Mouse (Mus musculus) Muller cell, postnatal 12 days (primary cell): ENCODE results near the gene Map3k19.

ENCODE experiments used
- DNase-seq: peaks from one replicate; pipeline ENCODE4 v3.0.0-alpha.2; 2015; ENCODE audit errors: inconsistent ontology term

Gene Map3k19

GRCm38 (mm10) chr1:127854486-127855222, at the start of gene Map3k19:
TSS of gene Map3k19 (minus strand) at chr1:127855031.
- DNase-seq, result no peak

DNA sequence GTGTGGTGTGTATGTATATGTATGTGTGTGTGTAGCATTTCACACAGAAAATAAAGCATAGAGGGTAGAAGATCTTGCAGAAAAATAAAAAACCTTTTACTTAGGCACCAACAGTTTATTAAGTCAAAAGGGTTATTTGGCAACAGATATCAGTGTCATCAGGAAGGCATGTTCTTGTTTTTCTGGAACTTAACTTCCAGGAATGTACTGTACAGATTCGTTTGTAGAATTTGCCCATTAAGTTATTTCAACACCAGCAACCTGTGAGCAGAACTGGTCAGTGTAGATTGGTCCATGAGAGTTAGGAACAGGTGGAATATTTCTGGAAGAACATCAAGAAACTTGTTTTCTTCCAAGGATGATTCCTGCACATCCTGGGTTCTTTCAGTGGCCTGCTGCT, 44.6 kb upstream of the Map3k19 start:
- no peak for DNase-seq

- no peak for DNase-seq
Measured at GRCm38 (mm10) chr1:127869276-127869675, 14.4 kb upstream of the Map3k19 start.

GRCm38 (mm10) chr1:127868300-127869261, 13.8 kb upstream of the Map3k19 start, which contains the start of gene Rab3gap1:
TSS of gene Rab3gap1 (plus strand) at chr1:127868773.
- peak; percentile 93 for DNase-seq

GRCm38 (mm10) chr1:127863806-127864205, 9.0 kb upstream of the Map3k19 start:
- DNase-seq, result no peak

DNA sequence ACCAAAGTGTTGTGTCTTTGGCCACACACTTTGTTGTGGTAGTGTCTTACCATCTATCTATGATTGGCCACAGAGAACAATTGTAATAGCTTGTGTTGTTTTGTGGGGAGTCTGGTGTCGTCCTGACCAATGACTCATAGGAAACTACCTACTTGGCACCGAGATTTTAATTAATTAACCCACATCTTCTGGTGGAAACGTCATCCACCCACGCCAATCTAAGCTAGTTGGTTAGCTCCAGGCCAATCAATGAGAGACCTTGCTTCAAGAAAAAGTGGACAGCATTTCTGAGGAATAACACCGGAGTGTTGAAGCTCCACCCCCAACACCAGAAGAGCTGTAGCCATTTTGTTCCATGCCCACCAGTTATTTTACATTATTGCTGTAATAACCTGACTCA, 7.1 kb upstream of the Map3k19 start:
- peak; percentile 33 for DNase-seq

DNA sequence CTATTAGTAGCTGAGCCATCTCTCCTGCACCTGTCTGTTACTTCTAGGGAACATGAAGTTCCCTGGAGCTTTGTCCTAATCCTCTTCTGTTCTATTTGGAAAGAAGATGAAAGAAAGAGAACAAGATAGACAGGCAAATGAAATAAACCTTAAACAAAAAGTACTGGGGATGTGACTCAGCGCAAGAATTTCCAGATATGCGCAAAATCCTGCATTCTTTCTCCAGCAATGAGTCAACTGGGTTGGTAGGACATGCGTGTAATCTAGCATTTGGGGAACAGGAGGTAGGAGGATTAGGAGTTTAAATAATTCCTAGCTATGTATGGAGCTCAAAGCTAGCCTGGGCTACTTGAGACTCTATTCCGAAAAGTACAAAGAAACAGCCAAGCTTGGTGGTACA, 5.7 kb upstream of the Map3k19 start:
- no peak for DNase-seq

DNA sequence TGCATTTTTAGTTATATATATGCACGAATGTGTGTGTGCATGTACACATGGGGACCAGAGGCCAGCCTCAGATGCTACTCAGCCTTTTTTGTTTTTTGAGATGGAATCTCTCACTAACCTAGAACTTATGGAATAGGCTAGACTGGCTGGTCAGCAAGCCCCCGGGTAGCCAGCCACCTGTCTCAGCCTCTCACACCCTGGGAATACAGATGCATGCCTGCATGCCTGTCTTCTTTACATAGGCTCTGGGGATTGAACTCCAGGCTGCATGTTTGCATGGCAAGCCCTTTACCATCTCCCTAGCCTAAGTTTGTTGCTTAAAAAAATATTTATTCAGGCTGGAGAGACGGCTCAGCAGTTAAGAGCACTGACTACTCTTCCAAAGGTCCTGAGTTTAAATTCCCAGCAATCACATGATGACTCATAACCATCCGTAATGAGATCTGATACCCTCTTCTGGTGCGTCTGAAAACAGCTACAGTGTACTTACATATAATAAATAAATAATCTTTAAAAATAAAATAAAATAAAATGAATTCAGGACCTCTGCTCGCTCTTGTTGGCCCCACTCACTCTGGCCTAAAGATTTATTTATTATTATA, 5.1 kb upstream of the Map3k19 start:
- no peak for DNase-seq

DNA sequence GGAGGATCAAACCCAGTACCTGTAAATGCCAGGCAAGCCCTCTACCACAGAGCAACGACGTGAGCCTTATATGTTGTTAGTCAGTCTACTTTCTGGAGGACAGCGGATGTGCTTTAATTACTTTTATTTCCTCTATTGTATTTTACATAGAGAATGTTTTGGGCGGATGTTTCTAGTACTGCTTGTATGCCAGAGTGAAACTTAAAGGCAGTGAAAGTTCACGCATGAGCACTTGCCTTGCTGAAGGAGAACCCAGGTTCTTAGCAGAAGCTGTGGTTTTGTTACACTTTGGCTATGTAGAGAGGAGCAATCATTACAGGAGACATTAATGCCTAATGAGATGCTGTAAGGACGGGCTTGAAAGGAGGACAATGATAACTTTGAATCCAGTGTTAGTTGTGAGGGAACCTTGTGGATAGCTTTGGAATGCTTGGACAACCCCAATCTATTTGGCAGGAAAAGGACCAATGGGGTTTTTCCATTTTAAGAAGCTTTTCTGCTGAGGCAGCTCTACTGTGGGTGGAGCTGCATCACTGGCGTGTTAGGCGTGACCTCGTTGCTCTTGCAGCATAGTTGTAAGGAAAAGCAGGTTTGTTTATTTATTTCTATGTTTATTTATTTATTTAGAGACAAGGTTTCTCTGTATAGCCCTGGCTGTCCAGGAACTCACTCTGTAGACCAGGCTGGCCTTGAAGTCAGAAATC, 4.3 kb upstream of the Map3k19 start:
- no peak for DNase-seq

DNA sequence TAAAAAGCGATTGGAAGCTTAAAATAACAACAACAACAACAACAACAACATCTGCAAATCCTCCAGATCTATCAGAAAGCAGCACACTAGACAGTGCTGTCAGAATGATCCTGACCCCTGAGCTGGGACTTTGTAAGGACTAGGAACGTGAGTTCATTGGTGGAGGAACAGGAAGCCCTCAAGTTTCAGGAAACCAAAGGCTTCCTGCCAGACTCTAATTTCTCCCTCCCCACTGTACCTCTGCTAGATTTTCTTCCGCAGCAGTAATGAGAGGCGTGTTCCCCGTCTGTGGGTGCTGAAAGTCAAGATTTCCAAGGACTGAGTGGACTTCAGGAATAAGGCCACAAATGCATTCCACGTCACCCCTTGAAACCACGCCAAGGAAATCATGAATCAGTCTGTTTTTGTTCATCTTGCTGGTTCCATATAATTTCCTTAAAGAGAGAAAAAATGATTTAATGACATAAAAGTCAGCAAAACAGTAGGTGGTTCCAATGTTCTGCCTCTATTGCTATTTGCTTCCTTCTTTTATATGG, 4.7 kb downstream of the Map3k19 start:
- peak; percentile 15 for DNase-seq

DNA sequence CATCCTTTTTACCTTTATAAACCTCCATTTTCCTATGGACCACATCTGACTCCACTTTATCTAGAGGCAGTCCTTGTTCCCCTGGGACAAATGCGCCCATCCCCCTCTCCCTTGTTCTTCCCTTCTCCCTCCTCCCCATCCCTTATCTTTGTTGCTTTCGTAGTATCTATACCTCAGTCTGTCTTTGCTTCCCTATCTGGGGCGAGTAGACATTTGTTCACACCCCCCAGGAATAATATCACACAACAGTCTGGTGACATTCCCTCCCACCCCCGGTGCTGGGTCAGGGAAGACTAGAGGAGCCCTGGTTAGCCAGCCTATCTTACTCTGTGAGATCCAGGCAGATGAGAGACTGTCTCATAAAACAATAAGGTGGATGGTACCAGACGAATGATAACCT, 9.4 kb downstream of the Map3k19 start:
- DNase-seq, result no peak

DNA sequence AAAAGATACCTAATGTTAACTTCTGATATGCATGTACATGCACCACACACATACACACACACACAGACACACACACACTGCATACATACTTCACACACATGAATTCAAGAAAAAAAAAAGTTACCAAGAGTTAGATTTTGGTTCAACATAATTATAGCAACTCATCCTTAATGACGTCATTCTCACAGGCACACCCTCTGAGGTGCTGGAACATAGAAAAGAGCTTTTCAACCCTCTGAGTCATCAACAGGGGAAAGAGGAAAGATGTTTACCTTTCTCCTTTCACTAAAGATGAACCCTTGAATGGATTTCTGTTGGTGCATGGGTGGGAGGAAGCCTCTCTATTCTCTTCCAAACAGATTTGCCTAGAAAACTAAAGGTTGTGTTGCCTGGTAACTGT, 16.2 kb downstream of the Map3k19 start:
- no peak for DNase-seq

DNA sequence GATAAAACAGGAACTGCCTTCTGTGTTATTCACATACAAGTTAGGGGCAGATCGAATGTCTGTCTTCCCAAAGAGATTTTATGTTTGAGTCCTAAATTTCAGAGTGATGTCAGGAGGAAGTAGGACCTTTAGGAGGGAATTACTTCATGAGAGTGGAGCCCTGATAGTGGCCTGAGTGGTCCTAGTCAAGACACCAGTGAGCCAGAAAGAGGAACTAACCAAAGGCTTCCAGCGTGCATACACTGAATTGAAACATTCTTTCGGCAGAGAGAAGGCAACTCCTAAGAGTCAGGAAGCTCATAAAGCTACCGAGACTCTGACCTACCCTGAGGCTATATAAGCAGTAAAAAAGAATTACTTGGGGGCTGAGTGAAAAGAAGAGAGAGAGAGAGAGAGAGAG, 18.2 kb downstream of the Map3k19 start:
- DNase-seq, result no peak

- DNase-seq, result no peak
Measured at GRCm38 (mm10) chr1:127834202-127834601, 20.6 kb downstream of the Map3k19 start.

DNA sequence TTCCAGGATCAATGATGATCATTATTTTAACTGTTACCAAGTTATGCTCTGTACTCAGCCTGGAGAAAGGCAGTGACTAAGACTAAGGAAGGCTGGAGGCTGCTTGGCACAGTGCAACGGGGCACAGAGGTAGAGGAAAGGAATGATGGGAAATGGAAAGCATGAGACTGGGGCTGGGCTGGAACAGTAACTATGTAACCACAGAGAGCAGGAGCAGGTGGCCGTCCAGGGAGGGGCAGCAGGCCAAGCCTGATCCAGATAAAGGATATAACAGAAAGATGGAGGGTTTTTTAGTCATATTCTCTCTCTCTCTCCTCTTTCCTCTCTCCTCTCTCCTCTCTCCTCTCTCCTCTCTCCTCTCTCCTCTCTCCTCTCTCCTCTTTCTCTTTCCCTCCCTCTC, 21.1 kb downstream of the Map3k19 start:
- DNase-seq, result peak; percentile 2

- no peak for DNase-seq
Measured at GRCm38 (mm10) chr1:127830215-127830921, 24.5 kb downstream of the Map3k19 start.

GRCm38 (mm10) chr1:127827325-127827724, 27.5 kb downstream of the Map3k19 start:
- DNase-seq, result peak; percentile 33

GRCm38 (mm10) chr1:127816381-127816780, 38.5 kb downstream of the Map3k19 start:
- DNase-seq, result no peak

GRCm38 (mm10) chr1:127812929-127813328, 41.9 kb downstream of the Map3k19 start:
- no peak for DNase-seq

GRCm38 (mm10) chr1:127808671-127809070, 46.2 kb downstream of the Map3k19 start:
- no peak for DNase-seq

GRCm38 (mm10) chr1:127802916-127803315, 51.9 kb downstream of the Map3k19 start:
- DNase-seq, result peak; percentile 22
